In the genomic region with DNA sequence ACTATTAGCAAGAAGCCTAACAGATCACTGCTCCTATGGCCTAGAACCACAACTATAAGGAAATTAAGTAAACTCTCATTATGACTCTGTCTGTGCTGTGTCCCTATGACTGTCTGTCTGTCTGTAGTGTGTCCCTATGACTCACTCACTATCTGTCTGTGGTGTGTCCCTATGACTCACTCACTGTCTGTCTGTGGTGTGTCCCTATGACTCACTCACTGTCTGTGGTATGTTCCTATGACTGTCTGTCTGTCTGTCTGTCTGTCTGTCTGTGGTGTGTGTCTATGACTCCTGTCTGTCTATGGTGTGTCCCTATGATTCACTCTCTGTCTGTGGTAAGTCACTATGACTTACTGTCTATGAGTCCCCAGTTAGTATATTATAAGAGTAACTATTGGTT, we compare ENCODE assay signal across 22 mouse cellular contexts. TPM values are rescaled to one million over a fixed set of nuclear protein-coding genes. Genes with fewer than 3 reads are reported as not detected.
DNase-seq lines count a peak whose midpoint lies in the region; ATAC-seq lines count a peak whose summit lies in the region.
"Had no signal": no experiment of that assay in that cellular context is flagged by ENCODE, and none has a peak within 500 bp of the region (broad histone marks: within the 10 kb centered on the region; RNA-seq: fewer than 3 reads in every experiment).

No protein-coding gene starts in this region.

- peak; percentile 86 for ATAC-seq in CD4-positive, CD25-positive, alpha-beta regulatory T cell, adult 4 months
- ATAC-seq in monocyte, adult 5-6 weeks (replicated peaks; ENCODE audit: insufficient number of reproducible peaks, low FRiP score, low TSS enrichment, poor library complexity, severe bottlenecking) = 0 out of 2 replicates have a peak, but pooled peaks have one; percentile 50
- ATAC-seq: forebrain, postnatal 0 days had no signal

- intact Hi-C loops in heart, postnatal 14 days (cut with DNase I) = loop anchor here (5.0 kb wide), 1 partner anchor 447 kb away; no protein-coding TSS in a partner anchor

- DNase-seq in adrenal gland, adult 2 months = peak; percentile 55
- no peak for DNase-seq in adrenal gland, postnatal 25 days
- DNase-seq in c-Kit-positive CD71-positive TER-119-positive erythroid progenitor cells, embryonic 14.5 days (ENCODE audit: low spot score) = peak; percentile 15
- DNase-seq in heart, postnatal 14 days = no peak
- DNase-seq in embryo, embryonic 10.5 days (ENCODE audit: low spot score) = no peak
- DNase-seq in testis, postnatal 10 days (ENCODE audit: low spot score) = no peak
- DNase-seq: adrenal gland, postnatal 10 days; cerebellum, adult 11-12 months; forebrain, postnatal 0 days; gastrocnemius, postnatal 36 days; kidney, adult 9 months; right cerebral cortex, postnatal 25 days; thymus, postnatal 14 days had no signal

RNA-seq across cellular contexts. Expression of a gene that starts 32.5 kb away (rescaled TPM):
- 10 to 100 TPM; 37.5 to 42.5 TPM for total RNA-seq in adrenal gland, adult 2 months (2021)
- polyA plus RNA-seq in adrenal gland, adult 2 months (2012; rRNA removed) = 12.0 and 12.4 TPM in 2 replicates
- total RNA-seq in adrenal gland, postnatal 25 days (2021) = 44.2 and 59.3 TPM in 2 replicates
- 10 to 100 TPM; 21.0 to 25.9 TPM for polyA plus RNA-seq in CD4-positive, CD25-positive, alpha-beta regulatory T cell, adult 4 months (2017; shearing (Covaris generic))
- 52.2 to 70.8 TPM (median 69.8 TPM) in 3 replicates for total RNA-seq in monocyte, adult 5-6 weeks (2017)
- 10 to 100 TPM; 33.5 to 37.6 TPM for total RNA-seq in heart, postnatal 14 days (2021)

RNA-seq across cellular contexts. Expression of a gene that starts 40.2 kb away (rescaled TPM):
- total RNA-seq in adrenal gland, adult 2 months (2021) = not detected
- polyA plus RNA-seq in adrenal gland, adult 2 months (2012; rRNA removed) = not detected in 2 replicates
- total RNA-seq in adrenal gland, postnatal 25 days (2021) = not detected in 2 replicates
- polyA plus RNA-seq in CD4-positive, CD25-positive, alpha-beta regulatory T cell, adult 4 months (2017; shearing (Covaris generic)) = not detected
- total RNA-seq in monocyte, adult 5-6 weeks (2017) = not detected in 3 replicates
- total RNA-seq in heart, postnatal 14 days (2021) = not detected
- total RNA-seq: adrenal gland, postnatal 10 days; forebrain, postnatal 0 days; gastrocnemius, postnatal 36 days; left cerebral cortex, postnatal 25 days had no signal
- polyA plus RNA-seq: cortical plate, adult 2 months; forebrain, postnatal 0 days; heart, embryonic 14.5 days; hindbrain, embryonic 12.5 days; liver, embryonic 11.5 days; lung, embryonic 16.5 days; midbrain, embryonic 10.5 days had no signal

RNA-seq across cellular contexts. Expression of a gene that starts 52.4 kb away (rescaled TPM):
- total RNA-seq in adrenal gland, adult 2 months (2021) = not detected
- polyA plus RNA-seq in adrenal gland, adult 2 months (2012; rRNA removed) = 0.06 TPM in 1 of 2 replicates, not detected in the other
- total RNA-seq in adrenal gland, postnatal 25 days (2021) = not detected in 2 replicates
- polyA plus RNA-seq in CD4-positive, CD25-positive, alpha-beta regulatory T cell, adult 4 months (2017; shearing (Covaris generic)) = under 1 TPM in 1 of 2 experiments, not detected in 1; 0.17 TPM
- not detected in 3 replicates for total RNA-seq in monocyte, adult 5-6 weeks (2017)
- total RNA-seq in heart, postnatal 14 days (2021) = not detected
- total RNA-seq: adrenal gland, postnatal 10 days; gastrocnemius, postnatal 36 days; left cerebral cortex, postnatal 25 days had no signal
- polyA plus RNA-seq: heart, embryonic 14.5 days; liver, embryonic 11.5 days; lung, embryonic 16.5 days; midbrain, embryonic 10.5 days had no signal

Comparison
In these comparisons a context has a peak if more than half of its experiments do, and no peak if none do; other contexts are left out.
1. DNase-seq: peak in adrenal gland, adult 2 months (single experiment) and c-Kit-positive CD71-positive TER-119-positive erythroid progenitor cells, embryonic 14.5 days (single experiment); none in adrenal gland, postnatal 25 days (single experiment), heart, postnatal 14 days (0 of 2), embryo, embryonic 10.5 days (single experiment) and testis, postnatal 10 days (single experiment).